Mouse (Mus musculus) R1 (cell line): Measurements from ENCODE around the gene Asb13.

ENCODE experiments used
- DNase-seq: peaks from one replicate; pipeline ENCODE4 v3.0.0-alpha.2; 2018; ENCODE audit warnings: low read depth, low spot score

Gene Asb13

DNA sequence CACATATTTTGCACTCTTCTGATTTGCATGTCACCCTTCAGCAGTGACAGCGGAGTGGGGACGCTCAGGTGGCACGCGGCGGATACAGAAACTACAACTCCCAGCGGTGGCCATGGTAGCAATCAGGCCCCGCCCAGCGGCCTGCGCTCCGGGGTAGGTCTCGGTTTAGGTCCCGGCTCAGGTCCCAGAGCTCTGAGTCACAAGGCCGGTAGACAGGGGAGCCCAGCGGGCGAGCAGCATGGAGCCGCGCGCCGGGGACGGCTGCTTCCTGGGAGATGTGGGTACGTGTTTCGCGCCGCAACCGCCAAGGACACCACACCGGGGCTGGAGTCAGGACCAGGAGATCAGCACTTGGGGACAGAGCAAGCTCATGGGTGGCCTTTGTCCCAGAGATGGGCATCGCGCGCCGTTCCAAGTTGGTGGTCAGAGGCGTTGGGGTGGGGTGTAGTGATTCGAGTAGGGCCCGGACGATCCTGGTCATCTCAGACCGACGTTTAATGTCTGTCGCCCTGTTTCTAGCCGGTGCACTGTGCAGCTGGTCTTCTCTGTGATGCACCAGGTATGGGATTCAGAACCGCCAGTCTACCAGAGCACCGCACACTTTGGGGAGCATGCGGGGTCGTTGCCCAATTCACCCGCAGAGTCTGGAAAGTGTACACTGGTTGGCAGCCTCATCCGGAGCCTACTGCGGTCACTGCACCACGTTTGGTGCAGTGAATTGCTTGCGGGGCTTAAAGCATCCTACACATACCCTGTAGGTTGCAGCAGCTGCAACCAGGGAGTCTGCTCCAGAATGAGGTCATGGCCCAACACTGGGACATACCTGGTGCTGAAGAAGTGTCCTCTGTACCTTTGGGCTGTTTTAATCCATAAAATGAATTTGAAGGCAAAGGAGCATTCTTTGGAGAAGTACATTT, at the start of gene Asb13:
Gene Asb13 (plus strand): TSS at position 138 of the 917 bp plus-strand sequence.
- peak; percentile 68 for DNase-seq

GRCm38 (mm10) chr13:3590789-3591188, 43.0 kb upstream of the Asb13 start:
- DNase-seq: peak; percentile 27

- no peak for DNase-seq
These were observed 39.5 kb upstream of the Asb13 start for GRCm38 (mm10) chr13:3594311-3594710.

DNA sequence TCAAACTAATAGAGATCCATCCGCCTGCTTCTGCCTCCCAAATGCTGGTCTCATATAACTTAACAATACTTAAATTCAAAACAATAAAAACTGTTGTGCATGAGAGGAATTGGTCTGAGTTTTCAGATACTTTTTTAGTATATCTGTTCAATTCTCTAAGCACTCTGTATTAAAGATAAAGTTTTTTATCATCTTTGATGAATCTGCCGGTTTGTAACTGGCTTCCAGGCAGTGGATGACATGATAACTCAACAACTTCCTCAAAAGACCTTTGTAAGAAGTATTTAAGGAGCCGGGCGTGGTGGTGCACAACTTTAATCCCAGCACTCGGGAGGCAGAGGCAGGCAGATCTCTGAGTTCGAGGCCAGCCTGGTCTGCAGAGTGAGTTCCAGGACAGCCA, 37.6 kb upstream of the Asb13 start:
- DNase-seq: no peak

GRCm38 (mm10) chr13:3609780-3610117, 24.1 kb upstream of the Asb13 start:
- DNase-seq: no peak

GRCm38 (mm10) chr13:3610118-3610794, 23.6 kb upstream of the Asb13 start:
- DNase-seq: peak; percentile 55

- peak; percentile 91 for DNase-seq
These were observed 22.9 kb upstream of the Asb13 start, which contains the start of gene Fam208b for GRCm38 (mm10) chr13:3610795-3611438. TSS of gene Fam208b (minus strand) at chr13:3611108.

DNA sequence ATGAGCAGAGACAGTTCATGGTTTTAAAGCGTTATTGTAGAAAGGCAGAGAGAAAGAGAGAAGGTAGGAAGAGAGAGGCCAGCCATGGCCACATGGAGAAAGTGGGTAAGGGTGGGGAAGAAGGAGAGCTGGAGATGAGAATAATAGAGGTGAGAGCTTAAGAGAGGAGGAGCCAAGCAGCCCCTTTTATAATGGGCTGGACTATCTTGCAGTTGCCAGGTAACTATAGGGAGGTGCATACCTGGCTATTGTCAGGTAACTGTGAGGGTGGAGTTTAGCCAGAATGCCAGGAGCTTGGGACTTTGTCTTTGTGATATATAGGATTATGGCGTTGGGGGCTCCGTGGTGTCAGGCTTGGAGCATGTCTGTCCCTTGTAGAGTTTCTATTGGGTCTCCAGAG, 6.7 kb upstream of the Asb13 start:
- no peak for DNase-seq

DNA sequence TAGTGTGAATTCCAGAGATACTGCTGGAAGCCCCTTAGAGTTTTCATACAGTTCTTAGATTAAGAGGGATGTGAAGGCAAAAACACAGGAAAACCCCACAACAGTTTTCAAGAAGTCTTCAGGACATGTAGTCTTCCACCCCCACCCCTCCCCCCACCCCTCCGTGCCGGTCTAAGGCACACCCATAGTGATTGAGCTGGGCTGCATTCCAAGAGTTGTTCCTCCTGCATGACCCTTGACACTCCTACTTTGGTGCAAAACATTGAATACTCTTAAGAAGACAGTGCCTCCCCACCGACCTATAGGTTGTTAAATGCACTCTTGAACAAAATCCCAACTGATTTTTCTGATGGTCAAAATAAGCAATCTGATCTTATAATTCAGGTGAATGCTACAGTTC, 5.7 kb upstream of the Asb13 start:
- DNase-seq: peak; percentile 68

DNA sequence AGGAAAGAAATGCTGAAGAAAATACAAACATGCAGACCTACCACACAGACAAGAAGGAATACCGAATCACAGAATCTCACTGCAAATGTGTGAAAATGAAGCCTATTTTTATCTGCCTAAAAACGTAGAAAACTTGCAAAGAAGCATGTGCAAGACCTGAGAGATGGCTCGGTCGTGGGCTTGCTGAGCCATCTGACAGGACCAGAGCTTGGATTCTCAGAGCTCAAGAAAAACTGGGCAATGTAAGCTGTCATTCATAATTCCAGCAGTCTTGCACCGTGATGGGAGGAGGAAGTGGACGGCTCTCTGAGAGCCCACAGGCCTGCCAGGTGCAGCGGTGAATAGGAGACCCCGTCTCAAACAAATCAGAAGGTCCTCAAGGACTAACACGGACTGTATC, 1.3 kb upstream of the Asb13 start:
- DNase-seq: no peak

- no peak for DNase-seq
These were observed 701 bp upstream of the Asb13 start for GRCm38 (mm10) chr13:3633131-3633530.

DNA sequence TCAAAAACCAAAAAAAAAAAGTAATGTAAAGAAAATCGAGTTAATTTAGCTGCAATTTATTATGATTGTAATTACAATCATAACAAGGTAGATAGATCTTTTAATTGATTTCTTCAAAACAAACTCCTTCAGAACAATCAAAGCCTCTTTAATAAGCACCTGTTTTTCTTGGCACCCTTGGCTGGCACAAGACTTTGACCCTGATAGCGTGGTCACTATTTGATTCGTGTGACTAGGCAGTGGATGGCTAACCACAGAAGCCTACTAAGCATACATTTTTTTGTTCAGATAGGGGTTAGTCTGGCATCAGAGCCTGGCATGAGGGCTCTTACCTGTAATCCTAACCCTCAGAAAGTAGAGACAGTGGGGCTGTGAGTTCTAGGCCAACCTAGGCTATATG, 1.2 kb downstream of the Asb13 start:
- no peak for DNase-seq

DNA sequence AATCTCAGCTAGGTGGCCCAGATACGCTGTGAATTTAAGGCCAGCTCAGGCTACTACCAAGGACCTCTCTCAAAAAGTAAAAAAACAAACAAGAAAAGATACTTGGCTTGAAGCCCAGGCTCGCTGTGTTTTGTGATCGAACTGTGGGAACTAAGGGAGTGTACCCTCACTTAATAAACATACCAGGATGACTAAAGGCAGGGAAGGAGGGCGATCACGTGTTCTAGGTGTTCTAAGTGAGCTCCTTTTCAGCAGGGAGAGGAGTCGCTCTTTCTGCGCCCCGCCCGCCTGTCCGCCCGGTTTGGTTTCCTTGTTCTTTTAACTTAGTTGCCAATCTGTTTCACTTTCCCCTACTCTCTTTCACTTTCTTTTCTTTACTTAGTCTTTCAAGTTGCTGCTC, 3.0 kb downstream of the Asb13 start:
- DNase-seq: no peak

DNA sequence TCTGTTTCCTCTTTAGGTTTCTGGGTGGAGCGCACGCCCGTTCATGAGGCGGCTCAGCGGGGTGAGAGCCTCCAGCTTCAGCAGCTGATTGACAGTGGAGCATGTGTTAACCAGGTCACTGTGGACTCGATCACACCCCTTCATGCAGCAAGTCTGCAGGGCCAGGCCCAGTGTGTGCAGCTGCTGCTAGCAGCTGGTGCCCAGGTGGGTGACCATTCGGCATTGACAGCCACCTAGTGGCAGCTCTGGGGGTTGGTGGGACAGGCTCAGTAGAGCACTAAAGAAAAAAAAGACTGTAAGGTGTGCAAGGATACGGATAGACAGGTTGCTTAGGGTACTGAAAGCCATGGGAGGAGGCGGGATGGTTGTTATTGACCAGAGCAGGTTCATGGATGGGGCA, 8.2 kb downstream of the Asb13 start:
- peak; percentile 57 for DNase-seq

DNA sequence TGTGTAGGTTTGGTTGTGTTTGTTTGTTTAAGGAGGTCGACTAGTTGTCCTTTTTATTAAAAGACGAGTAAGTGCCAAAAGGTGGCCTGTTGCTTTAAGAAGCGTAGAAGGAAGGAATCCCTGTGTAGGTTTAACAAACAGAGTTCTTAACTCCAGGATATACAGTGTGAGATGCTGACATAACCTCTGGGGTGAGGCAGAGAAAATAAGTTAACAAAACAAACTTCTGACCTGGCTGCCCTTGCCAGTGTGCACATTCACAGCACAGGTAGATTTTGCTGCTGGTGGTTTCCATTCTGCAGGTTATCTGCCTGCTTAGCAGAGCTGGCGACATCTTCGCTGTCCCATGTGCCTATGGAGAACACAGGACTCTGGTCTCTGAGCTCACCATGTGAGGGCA, 8.7 kb downstream of the Asb13 start:
- DNase-seq: no peak

GRCm38 (mm10) chr13:3644871-3645270, 11.0 kb downstream of the Asb13 start:
- DNase-seq: no peak

DNA sequence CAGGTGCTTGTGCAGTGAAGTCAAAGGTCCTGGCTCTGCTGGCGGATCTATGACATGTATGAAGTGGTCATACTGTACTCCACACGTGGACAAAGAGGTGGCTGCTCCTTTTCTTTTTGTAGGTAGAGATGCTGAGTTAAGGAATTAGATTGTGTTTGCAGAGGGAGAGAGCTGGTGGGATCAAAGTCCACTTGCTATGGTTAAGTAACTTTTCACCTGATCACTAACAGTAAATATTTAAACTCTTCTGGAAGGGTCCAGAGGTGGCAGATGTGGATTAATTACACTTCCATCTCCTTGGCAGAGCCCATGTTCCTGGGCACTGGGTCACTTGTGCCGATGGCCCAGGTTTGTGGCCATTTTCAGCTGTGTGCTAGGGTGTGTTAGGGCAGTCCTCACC, 12.1 kb downstream of the Asb13 start:
- DNase-seq: no peak

DNA sequence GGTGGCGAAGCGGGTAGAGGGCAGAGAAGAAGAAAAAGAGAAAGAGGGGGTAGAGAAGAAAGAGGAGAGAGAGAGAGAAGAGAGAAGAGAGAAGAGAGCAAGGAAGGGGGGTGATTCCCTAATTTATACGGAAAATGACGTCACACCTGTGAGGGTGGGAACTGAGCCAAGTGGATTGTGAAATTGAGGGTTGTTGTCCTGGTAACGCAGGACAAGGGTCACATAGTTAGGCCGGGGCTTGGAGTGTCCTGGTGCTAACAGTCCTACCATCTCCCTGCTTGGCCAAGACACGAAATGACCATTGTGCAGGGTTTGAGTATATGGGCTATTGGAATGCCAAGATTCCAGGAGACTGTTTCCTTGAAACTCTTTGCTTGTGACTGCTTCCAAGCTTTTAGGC, 12.7 kb downstream of the Asb13 start:
- DNase-seq: no peak

GRCm38 (mm10) chr13:3650569-3650968, 16.7 kb downstream of the Asb13 start:
- no peak for DNase-seq

DNA sequence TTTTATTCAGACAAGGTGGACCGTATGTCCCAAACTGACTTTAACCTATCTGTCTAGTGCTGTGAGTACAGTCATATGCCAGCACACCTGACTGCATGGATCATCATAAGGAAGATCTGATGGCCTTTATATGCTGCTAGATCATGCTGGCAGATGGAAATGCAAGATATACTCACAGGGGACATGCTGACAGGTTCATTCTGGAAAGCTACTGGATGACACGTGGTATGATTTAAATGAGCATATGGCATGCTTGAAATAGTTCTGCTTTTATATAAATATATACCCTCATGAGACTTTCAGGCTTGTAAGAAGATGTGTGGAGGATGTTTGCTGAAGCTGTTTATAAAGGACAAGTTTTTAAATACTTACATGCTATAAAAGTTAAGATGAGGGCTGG, 20.6 kb downstream of the Asb13 start:
- DNase-seq: no peak

- DNase-seq: no peak
These were observed 25.6 kb downstream of the Asb13 start for GRCm38 (mm10) chr13:3659163-3660160.
